Mouse (Mus musculus): Measurements from ENCODE around the gene Gnai2.

Gene Gnai2

DNA sequence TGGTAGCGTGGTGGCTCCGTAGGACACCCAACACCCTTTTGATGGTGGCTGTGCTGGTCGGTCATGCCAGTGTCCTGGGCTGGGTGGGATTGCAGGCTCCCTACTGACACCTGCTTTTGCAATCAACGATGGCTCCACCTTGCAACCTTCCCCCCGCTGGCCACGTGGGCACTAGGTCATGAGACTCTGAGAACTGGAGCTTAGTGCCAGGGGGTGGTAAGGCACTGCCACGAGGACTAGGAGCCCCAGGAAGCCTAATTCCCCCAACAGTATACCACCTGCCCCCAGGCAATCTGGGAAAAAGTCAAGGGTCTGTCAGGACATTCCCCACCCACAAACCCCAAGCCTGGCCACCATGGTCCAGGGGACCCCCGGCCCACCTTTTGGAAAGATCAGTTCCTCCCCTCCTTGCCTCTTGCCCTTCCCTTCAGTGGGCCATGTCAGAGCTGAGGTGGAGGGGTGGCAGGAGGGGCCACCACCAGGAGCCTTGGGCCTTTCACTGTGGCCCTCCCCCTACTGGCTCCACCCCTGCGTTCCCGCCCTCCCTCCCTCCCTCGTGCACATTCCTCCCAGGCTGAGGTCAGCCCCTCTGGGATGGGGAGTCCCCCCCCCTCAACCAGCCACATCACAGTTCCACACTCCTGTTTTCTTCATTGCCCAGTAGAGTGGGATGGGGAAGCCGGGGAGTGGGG, 26.3 kb downstream of the Gnai2 start, which contains the start of gene Sema3b:
Gene Sema3b (minus strand): TSS at position 489 of the 692 bp plus-strand sequence.
- no peak for DNase-seq

GRCm38 (mm10) chr9:107607653-107608245, 27.4 kb downstream of the Gnai2 start:
- no peak for DNase-seq

GRCm38 (mm10) chr9:107607036-107607435, 28.1 kb downstream of the Gnai2 start:
- no peak for DNase-seq

- no peak for DNase-seq
Observed at GRCm38 (mm10) chr9:107606591-107606990, 28.6 kb downstream of the Gnai2 start.

DNA sequence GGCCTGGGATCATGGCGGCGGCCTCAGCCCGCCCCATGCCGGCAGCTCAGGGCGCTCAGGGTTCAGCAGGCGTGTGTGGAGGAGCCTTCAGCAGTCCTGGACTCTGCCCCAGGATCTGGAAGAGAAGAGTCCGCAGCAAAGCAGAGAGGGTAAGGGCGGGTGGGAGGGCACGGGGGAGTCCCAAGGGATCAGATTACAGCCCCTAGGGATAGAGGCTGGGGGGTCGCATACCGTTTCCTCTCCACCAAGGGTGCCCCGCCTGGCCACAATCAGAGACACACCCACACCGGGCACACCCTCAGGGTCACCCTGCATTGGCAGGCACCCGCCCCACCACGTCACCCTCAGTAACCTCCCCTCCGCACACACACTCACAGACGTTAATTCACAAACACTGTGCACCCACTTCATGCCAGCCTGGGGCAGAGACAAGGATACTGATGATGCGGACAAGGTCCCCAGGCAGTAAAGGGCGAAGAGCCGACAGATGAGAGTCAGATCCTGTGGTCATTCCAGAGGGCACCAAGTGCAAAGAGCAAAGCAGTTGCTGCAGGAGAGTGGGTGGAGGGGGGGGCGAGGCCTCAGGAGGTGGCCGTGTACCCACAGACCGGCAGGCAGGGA, 30.0 kb downstream of the Gnai2 start:
- no peak for DNase-seq

- no peak for DNase-seq
Observed at GRCm38 (mm10) chr9:107603251-107603650, 31.9 kb downstream of the Gnai2 start.

DNA sequence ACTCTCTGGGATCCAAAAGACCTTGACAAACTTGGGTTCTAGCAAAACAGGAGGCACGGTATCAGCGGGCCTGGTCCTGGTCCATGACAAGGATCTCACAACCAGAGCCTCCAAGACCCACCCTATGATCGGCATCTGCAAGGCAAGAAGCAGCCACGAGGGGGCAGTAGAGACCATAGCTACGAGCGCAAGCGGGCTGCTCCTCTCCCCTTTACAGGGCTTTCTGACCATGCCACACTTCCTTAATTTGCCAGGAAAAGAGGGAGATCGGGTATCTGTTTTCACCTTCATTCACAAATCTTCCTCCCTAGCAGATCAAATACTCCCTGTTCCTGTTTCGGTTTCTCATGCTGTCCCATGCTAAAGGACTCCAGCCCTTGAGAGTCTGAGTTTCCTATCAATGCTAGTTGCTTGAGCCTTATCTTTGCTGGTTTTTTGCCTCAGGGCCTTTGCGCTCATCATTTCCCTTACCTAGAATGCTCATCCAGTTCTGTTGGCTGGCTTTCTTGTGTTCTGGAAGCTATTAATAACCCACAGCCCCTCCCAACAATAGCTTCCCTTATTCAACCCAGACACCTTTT, 33.0 kb downstream of the Gnai2 start:
- DNase-seq = peak; percentile 95 to 97

DNA sequence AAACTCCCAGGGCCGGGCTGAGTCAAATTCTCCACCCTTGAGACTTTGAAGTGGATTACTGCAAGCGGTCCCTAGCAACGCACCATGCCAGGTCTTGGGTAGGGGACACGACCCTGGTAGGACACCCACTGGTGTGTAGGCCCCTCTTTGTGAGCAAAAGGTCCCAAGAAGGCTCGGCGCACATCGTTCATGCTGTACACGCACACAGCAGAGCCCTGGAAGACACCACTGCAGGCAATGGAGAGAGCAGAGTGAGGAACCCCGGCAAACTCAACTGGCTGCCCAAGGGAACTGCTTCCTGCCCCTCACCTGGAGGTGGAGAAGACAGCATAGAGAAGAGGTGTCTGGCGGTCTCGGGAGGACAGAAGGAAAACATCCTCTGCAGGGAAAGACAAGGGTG, 33.9 kb downstream of the Gnai2 start:
- DNase-seq = no peak

DNA sequence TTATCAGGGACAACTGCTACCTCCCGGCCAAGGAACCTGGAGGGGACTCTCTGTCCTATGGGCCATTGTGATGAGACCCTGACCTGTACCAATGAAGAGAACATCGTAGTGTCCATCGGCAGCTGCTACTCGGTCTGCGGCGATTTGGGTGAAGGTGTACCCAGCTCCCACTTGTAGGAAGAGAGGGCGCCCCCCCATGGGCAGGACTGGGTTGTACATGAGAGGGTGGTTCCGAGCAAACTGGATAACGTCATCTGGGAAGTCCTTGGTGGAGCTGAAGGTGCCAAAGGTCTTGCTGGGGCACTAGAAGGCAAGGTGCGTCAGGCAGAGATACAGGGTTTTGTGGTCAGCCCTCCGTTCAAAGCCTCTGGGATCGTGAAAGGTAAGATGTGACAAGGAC, 34.4 kb downstream of the Gnai2 start:
- DNase-seq = peak; percentile 51 to 65

- peak; percentile 50 to 80 for DNase-seq
Observed at GRCm38 (mm10) chr9:107599842-107600241, 35.3 kb downstream of the Gnai2 start.

- DNase-seq = no peak
Observed at GRCm38 (mm10) chr9:107599433-107599832, 35.7 kb downstream of the Gnai2 start.

- no peak for DNase-seq
Observed at GRCm38 (mm10) chr9:107598385-107598784, 36.8 kb downstream of the Gnai2 start.

DNA sequence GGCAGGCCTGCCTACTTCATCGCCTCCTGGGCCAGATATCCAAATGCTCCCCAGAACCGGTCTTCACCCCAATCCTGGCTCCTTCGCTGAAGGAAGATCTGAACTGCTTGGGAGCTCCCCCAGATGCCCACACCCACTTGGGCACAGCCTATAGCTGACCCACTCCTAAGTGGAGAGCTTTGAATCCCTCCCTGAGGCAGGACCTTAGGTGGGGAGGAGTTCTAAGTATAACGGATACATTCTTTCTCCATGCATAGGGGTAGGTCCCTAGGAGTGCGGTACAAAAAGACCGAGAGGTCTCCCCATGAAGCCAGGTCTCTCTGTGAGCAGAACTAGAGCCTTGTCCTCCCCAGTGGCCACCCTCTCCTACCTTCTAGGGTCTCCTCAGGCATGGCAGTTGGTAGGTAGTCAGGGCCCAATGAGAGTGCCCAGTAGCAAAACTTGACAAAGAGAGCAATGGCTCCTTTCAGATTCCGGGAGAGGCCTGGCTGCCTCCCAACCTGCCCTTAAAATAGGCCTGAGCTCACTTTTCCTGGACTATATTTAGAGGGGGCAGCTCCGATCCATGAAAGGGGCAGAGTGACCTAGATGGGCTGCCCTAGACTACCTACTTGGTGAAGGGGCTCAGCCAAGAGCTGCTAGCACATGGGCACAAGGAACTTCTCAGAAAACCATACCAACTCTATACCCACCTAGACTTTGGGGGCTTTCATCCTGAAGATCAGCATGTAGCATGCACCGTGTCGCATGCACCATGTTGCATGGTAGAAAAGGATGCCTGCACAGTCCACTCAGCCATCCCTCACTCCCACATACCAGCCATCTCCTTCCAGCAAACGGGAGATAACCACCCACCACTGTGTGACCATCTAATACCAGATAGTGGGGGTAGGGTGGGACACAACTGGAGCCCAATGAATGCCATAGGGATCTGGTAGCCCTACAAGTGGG, 38.3 kb downstream of the Gnai2 start:
- peak; percentile 52 to 61 for DNase-seq

DNA sequence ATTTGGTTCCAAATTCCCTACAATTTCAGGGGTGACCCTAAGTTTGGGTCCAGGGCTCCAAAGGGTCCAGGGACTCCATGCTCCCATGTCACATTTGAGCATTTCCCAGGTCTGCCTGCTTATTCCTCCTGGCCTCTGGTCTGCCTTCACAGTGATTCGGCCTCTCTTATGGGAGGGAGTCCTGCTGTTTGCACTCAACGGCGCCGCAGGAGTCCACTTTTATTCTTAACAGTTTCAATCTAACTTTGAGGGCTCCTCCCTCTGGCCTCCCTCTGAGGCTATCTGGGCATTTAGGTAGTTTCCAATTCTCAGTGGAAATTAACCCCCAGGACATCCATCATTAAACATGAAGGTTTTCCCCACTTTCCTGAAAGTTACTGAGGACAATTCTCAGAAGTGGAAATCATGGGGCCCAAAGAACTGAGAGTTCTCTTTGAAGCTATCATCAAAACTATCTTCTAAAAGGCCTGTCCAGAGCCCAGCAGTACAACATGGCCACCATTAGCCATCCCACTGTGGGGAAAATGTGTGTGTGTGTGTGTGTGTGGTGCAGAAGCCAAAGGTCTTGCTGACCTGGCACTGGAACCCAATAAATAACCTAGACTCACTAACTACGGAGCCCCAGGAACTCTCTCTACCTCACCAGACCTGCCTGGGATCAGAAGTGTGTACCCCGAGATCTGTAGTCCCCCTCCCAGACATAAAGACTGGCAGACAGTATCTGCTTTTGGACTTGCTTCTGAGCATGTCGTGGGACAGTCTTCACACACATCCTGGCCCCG, 40.7 kb downstream of the Gnai2 start:
- DNase-seq = no peak

- peak; percentile 90 to 92 for DNase-seq
Observed at GRCm38 (mm10) chr9:107593101-107593976, 41.8 kb downstream of the Gnai2 start.

- DNase-seq = no peak
Observed at GRCm38 (mm10) chr9:107590773-107591060, 44.5 kb downstream of the Gnai2 start.

DNA sequence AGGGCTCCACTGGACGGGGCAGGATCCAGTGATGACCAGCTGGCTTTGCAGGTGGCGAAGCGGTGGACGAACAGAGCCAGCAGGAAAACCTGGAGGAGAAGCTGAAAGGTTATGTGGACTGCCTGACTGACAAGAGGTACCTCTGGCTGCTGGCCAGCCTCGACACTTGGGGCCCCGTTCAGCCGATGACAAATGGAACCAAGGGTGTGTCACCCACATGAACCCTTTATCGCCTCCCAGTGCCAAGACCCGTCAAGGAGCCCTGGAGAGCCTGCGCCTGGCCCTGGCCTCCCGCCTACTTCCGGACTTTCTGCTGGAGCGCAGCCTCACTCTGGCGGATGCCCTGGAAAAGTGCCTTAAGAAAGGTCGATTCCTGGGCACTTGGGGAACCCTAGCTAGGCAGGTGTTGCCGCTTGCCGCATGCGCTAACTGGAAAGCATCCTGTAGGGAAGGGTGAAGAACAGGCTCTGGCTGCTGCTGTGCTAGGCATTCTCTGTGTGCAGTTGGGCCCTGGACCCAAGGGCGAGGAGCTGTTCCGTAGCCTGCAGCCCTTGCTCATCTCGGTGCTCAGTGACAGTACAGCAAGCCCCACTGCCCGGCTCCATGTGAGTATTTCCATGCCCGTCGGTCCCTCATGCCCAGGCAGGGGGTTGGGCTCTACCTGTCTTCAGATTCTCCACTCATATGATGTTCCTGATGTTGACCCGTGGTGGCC, 45.0 kb downstream of the Gnai2 start:
- DNase-seq = peak; percentile 41 to 57

DNA sequence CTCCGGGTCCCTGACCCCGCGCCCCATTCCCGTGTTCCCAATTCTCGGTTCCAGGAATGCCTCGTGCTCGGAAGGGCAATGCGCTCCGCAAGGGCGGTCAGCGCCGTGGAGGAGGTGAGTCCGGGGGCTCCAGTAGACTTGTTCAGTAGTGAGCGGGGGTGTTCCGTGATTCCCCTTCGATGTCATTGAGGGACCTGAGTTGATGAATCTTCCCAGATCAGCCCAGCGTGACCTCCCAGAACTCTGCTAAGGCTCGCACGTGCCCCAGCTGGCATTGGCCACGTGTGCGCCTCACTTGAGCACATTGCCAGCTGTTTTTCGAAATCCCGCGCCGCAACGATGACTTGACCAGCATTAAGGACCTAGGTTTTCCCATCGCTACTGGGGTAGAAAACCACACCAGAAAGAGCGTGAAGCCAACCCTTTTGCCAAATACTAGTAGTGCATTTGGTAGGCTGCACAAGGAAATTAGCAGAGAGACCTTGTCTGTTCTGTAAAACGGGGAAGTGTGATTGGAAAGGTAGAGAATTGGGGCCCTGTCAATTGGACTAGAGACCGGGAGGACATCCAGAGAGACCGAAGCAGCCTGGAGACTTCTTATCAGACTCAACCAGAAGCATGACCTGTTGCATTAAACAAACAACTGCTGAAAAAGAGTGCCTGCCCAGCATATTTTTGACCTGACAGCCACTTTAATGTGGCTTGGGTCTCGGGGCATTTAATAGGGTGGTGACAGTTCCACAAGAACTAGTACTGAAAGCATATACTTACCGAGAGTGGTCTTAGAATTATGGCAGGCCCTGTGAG, 47.1 kb downstream of the Gnai2 start:
- no peak for DNase-seq
